Mouse (Mus musculus) hindbrain, postnatal 0 days (tissue): ENCODE measurements around the gene Maco1. TPM values are rescaled to one million over a fixed set of nuclear protein-coding genes. Genes with fewer than 3 reads are reported as not detected.

Experiments
- ATAC-seq: fragments of 200-750 bp; cut with Nextera tagmentation; 2 replicates; pipeline ENCODE4 v1.8.0; 2017; ENCODE audit warnings: mild to moderate bottlenecking, moderate TSS enrichment, moderate library complexity
- DNase-seq: peaks from one replicate; pipeline ENCODE4 v3.0.0-alpha.2; 2015; ENCODE audit warnings: low spot score
- H3K27ac ChIP-seq: fragments of 300-500 bp; sonication (generic); 2 replicates; pipeline ENCODE4 v1.5.1; 2014; ENCODE audit warnings: mild to moderate bottlenecking
- H3K27me3 ChIP-seq: fragments of 300-500 bp; sonication (generic); 2 replicates; pipeline ENCODE4 v1.6.1; 2014; ENCODE audit warnings: low read length, mixed read lengths; ENCODE audit not compliant: insufficient read depth
- H3K36me3 ChIP-seq: fragments of 300-500 bp; sonication (generic); 2 replicates; pipeline ENCODE4 v1.6.1; 2014; ENCODE audit warnings: low read length, mixed read lengths; ENCODE audit not compliant: insufficient read depth
- H3K4me1 ChIP-seq: fragments of 300-500 bp; sonication (generic); 2 replicates; pipeline ENCODE4 v1.6.1; 2014; ENCODE audit warnings: antibody characterized with exemption, low read length, mixed read lengths; ENCODE audit not compliant: insufficient read depth
- H3K4me2 ChIP-seq: fragments of 300-500 bp; sonication (generic); 2 replicates; pipeline ENCODE4 v1.6.1; 2014; ENCODE audit warnings: low read depth, mild to moderate bottlenecking, low read length, moderate library complexity, mixed read lengths
- H3K4me3 ChIP-seq: fragments of 300-500 bp; sonication (generic); 2 replicates; pipeline ENCODE4 v1.5.1; 2014; ENCODE audit warnings: low read length
- H3K9ac ChIP-seq: fragments of 300-500 bp; sonication (generic); replicated peaks from 2 replicates; pipeline ENCODE4 v1.6.1; 2014; ENCODE audit warnings: mild to moderate bottlenecking, low read length, moderate library complexity, mixed read lengths
- H3K9me3 ChIP-seq: fragments of 300-500 bp; sonication (generic); 2 replicates; pipeline ENCODE4 v1.6.1; 2016; ENCODE audit warnings: low read length, mixed read lengths
- CTCF ChIP-seq: IDR thresholded peaks from 2 replicates; pipeline ENCODE4 v1.5.1; 2016; ENCODE audit warnings: antibody characterized with exemption, control low read depth, low read depth
- WGBS: fragments of 180-500 bp; shearing (Covaris S2); extraction: QIAGEN DNeasy Blood & Tissue Kit; methylation state at CpG from one replicate; pipeline ENCODE4 v1.1.7; 2014; 5-methylcytosine and 5-hydroxymethylcytosine counted together
- polyA plus RNA-seq: library from polyadenylated mRNA; unstranded; fragments of >200 nt; fragmentation: Nextera tagmentation; extraction: Ambion mirVana; gene quantifications from 2 replicates; pipeline ENCODE4 v1.2.1, GENCODE M21; 2015
- total RNA-seq: library from RNA; depleted of rRNA; stranded (reverse); fragments of >200 nt; gene quantifications from 2 replicates; pipeline ENCODE4 v1.2.3, GENCODE M21; 2014; rRNA removed

Maco1 gene
- total and polyA plus RNA-seq, 2 experiments from 2014 or later: 45.5 to 70.3 TPM

DNA sequence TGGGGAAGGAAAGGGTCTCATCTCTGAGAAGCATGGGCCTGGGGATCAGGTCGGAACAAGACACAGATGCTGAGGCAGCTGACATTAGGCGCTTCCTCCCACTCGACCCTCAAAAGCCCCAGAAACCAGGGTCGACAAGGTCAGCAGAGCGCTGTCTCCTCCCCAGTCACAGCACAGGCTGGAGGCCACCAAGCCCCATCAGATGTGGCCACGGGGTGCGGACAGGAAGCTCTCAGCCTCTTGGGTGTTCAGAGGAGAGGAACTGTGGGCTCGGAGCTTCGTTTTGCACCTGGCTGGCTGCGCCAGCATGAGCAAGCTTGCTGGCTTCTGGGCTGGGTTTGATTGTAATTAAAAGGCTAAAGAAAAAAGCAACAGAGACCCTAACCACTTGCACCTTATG lies 98.8 kb downstream of the Maco1 start:
- DNase-seq: no peak
- TF ChIP-seq CTCF: no peak
- WGBS: 53% methylated on average over 10 of the region's 10 CpGs
- no peak overlapping the region for H3K9ac ChIP-seq
- H3K4me2 ChIP-seq: no peak overlapping the region
- no peak overlapping the region for H3K4me3 ChIP-seq
- ATAC-seq: no peak
- H3K9me3 ChIP-seq: no peaks in the 10 kb centered on the region
- no peak overlapping the region for H3K27ac ChIP-seq
- no peaks in the 10 kb centered on the region for H3K27me3 ChIP-seq
- H3K4me1 ChIP-seq: no peaks in the 10 kb centered on the region
- H3K36me3 ChIP-seq: no peaks in the 10 kb centered on the region

GRCm38 (mm10) chr4:134753516-134754261 lies 99.5 kb downstream of the Maco1 start:
- no peak overlapping the region for H3K4me2 ChIP-seq
- no peak overlapping the region for H3K27ac ChIP-seq
- WGBS: 45% methylated on average over 17 of the region's 17 CpGs
- no peaks in the 10 kb centered on the region for H3K4me1 ChIP-seq
- DNase-seq (no peak), ATAC-seq (no peak)
- no peak overlapping the region for H3K9ac ChIP-seq
- no peaks in the 10 kb centered on the region for H3K36me3 ChIP-seq
- no peaks in the 10 kb centered on the region for H3K27me3 ChIP-seq
- no peaks in the 10 kb centered on the region for H3K9me3 ChIP-seq
- H3K4me3 ChIP-seq: no peak overlapping the region
- no peak for TF ChIP-seq CTCF

GRCm38 (mm10) chr4:134752911-134753426 lies 100.2 kb downstream of the Maco1 start:
- H3K27ac ChIP-seq: no peak overlapping the region
- H3K4me2 ChIP-seq: no peak overlapping the region
- no peaks in the 10 kb centered on the region for H3K9me3 ChIP-seq
- no peak for TF ChIP-seq CTCF
- no peaks in the 10 kb centered on the region for H3K36me3 ChIP-seq
- no peaks in the 10 kb centered on the region for H3K4me1 ChIP-seq
- H3K9ac ChIP-seq: no peak overlapping the region
- no peak overlapping the region for H3K4me3 ChIP-seq
- no peaks in the 10 kb centered on the region for H3K27me3 ChIP-seq
- DNase-seq (no peak), ATAC-seq (no peak)
- WGBS: 53% methylated on average over 11 of the region's 11 CpGs

Other genes with a start within 250 kb of the Maco1 start
- gene Man1c1, start 149.1 kb downstream of the Maco1 start, total RNA-seq: 36.1 and 40.5 TPM in 2 replicates
- gene Man1c1, start 149.1 kb downstream of the Maco1 start, polyA plus RNA-seq: 5.8 and 7.1 TPM in 2 replicates
- 2.6 and 3.1 TPM in 2 replicates for gene Ldlrap1, start 85.3 kb downstream of the Maco1 start, total RNA-seq
- 2.7 and 2.9 TPM in 2 replicates for gene Ldlrap1, start 85.3 kb downstream of the Maco1 start, polyA plus RNA-seq
- 0.29 and 2.1 TPM in 2 replicates for gene Rhd, start 11.2 kb upstream of the Maco1 start, total RNA-seq
- gene Rhd, start 11.2 kb upstream of the Maco1 start, polyA plus RNA-seq: 1.1 TPM in 2 replicates
- gene Tmem50a, start 61.7 kb upstream of the Maco1 start, total RNA-seq: 149 and 166 TPM in 2 replicates
- 231 and 239 TPM in 2 replicates for gene Tmem50a, start 61.7 kb upstream of the Maco1 start, polyA plus RNA-seq
- 70.0 and 112 TPM in 2 replicates for gene Rsrp1, start 70.2 kb upstream of the Maco1 start, total RNA-seq
- 256 and 295 TPM in 2 replicates for gene Rsrp1, start 70.2 kb upstream of the Maco1 start, polyA plus RNA-seq
- 19.2 and 35.0 TPM in 2 replicates for gene Syf2, start 77.6 kb upstream of the Maco1 start, total RNA-seq
- gene Syf2, start 77.6 kb upstream of the Maco1 start, polyA plus RNA-seq: 70.7 and 80.4 TPM in 2 replicates